Mouse (Mus musculus): ENCODE data around the gene Meis3. TPM values are rescaled to one million over a fixed set of nuclear protein-coding genes. Genes with fewer than 3 reads are reported as not detected.

Meis3 gene
- polyA plus RNA-seq, 1 experiment = 4.5 TPM

GRCm38 (mm10) chr7:16155132-16155872 is 19.6 kb upstream of the Meis3 start:
- no peaks in the 10 kb centered on the region for H3K79me3 ChIP-seq (ENCODE audit: low read depth)
- H3K4me3 ChIP-seq (ENCODE audit: insufficient read depth, poor library complexity, severe bottlenecking) = no peak overlapping the region
- peaks cover 3% of the 10 kb centered on the region for H3K27me3 ChIP-seq (ENCODE audit: control insufficient read depth, insufficient read depth, insufficient read length)
- H3K36me3 ChIP-seq (ENCODE audit: control insufficient read depth, insufficient read depth) = no peaks in the 10 kb centered on the region
- no peak for TF ChIP-seq MAX (IDR thresholded peaks at IDR 0.05)
- TF ChIP-seq USF1 (IDR thresholded peaks at IDR 0.05; ENCODE audit: low read depth) = no peak
- no peak for TF ChIP-seq CEBPB (IDR thresholded peaks at IDR 0.05; ENCODE audit: low read depth)
- TF ChIP-seq CTCF (IDR thresholded peaks at IDR 0.05; ENCODE audit: control insufficient read depth, insufficient read depth, insufficient read length) = no peak
- no peak for TF ChIP-seq MYOD1 (IDR thresholded peaks at IDR 0.05; ENCODE audit: control insufficient read depth, insufficient read length, low read depth)
- TF ChIP-seq FOSL1 (IDR thresholded peaks at IDR 0.05; ENCODE audit: insufficient read depth, low read length, poor library complexity, severe bottlenecking) = no peak
- no peak for TF ChIP-seq MYOG (IDR thresholded peaks at IDR 0.05; ENCODE audit: control insufficient read depth, extremely low read depth, insufficient read length)
- H3ac ChIP-seq (ENCODE audit: control insufficient read depth, insufficient read length, low read depth) = no peak overlapping the region
- H3K79me2 ChIP-seq (ENCODE audit: control insufficient read depth, insufficient read depth) = no peaks in the 10 kb centered on the region

DNA sequence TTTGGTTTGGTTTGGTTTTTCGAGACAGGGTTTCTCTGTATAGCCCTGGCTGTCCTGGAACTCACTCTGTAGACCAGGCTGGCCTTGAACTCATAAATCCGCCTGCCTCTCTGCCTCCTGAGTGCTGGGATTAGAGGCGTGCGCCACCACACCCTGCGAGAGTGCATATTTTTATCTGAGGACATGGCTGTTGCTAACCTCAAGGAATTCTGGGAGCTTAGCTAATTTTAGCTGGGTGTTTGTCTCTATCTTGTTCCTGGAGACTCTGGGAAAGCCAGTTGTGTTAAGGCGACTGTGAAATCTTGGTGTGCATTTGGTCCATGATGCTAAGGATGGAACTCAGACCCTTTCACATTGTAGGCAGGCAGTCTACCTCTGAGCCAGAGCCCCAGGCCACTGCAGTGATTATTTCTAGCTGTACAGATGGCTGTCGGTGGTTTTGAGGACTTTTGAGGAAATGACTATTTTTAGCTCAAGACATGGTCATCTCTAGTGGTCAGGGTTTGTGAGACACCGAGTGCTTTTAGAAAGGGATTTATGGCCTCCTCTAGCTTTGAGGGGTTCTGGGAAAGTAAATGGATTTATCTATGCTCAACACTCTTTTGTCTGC is 18.7 kb upstream of the Meis3 start:
- Histone ChIP-seq H3K36me3 (ENCODE audit: control insufficient read depth, insufficient read depth) (no peaks in the 10 kb centered on the region), H3K27me3 (ENCODE audit: control insufficient read depth, insufficient read depth, insufficient read length) (peaks cover 3% of the 10 kb centered on the region), H3ac (ENCODE audit: control insufficient read depth, insufficient read length, low read depth) (no peak overlapping the region), H3K79me2 (ENCODE audit: control insufficient read depth, insufficient read depth) (no peaks in the 10 kb centered on the region), H3K4me3 (ENCODE audit: insufficient read depth, poor library complexity, severe bottlenecking) (no peak overlapping the region), H3K79me3 (ENCODE audit: low read depth) (no peaks in the 10 kb centered on the region)
- TF ChIP-seq FOSL1 (IDR thresholded peaks at IDR 0.05; ENCODE audit: insufficient read depth, low read length, poor library complexity, severe bottlenecking) = no peak
- TF ChIP-seq MYOG (IDR thresholded peaks at IDR 0.05; ENCODE audit: control insufficient read depth, extremely low read depth, insufficient read length) = no peak

DNA sequence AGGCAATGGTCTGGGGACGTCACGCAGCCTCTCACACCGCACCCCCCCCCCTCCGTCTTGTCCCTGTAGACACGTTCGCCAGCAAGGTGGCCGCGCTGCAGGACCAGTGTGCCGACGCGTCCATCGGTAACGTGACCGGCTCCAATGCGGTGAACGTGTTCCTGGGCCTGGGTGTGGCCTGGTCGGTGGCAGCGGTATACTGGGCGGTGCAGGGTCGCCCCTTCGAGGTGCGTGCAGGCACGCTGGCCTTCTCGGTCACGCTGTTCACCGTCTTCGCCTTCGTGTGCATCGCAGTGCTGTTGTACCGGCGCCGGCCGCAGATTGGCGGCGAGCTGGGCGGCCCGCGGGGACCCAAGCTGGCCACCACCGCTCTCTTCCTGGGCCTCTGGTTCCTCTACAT is 16.2 kb upstream of the Meis3 start:
- no peaks in the 10 kb centered on the region for H3K79me3 ChIP-seq (ENCODE audit: low read depth)

DNA sequence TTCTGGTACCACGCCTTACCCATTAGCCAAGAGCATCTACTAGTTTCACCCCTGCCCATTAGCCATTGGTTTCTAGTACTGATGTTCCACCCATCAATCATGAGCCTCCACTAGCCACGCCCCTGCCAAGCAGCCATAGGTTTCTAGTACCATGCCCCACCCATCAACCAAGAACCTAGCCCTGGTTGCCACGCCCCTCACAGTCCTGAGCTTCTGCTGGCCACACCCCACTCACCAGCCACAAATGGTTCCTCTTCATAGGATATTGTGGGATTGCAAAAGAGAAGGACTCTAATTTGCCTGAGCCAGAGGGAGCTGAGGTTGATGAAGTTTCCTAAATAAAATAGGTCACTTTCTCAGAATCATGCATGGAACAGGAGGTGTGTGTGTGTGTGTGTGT is 14.2 kb upstream of the Meis3 start:
- Histone ChIP-seq H3ac (ENCODE audit: control insufficient read depth, insufficient read length, low read depth) (no peak overlapping the region), H3K79me3 (ENCODE audit: low read depth) (no peaks in the 10 kb centered on the region), H3K4me3 (ENCODE audit: insufficient read depth, poor library complexity, severe bottlenecking) (no peak overlapping the region), H3K27me3 (ENCODE audit: control insufficient read depth, insufficient read depth, insufficient read length) (no peaks in the 10 kb centered on the region), H3K79me2 (ENCODE audit: control insufficient read depth, insufficient read depth) (no peaks in the 10 kb centered on the region), H3K36me3 (ENCODE audit: control insufficient read depth, insufficient read depth) (no peaks in the 10 kb centered on the region)
- TF ChIP-seq CEBPB (IDR thresholded peaks at IDR 0.05; ENCODE audit: low read depth) (no peak), USF1 (IDR thresholded peaks at IDR 0.05; ENCODE audit: low read depth) (no peak), MAX (IDR thresholded peaks at IDR 0.05) (no peak), CTCF (IDR thresholded peaks at IDR 0.05; ENCODE audit: control insufficient read depth, insufficient read depth, insufficient read length) (no peak), FOSL1 (IDR thresholded peaks at IDR 0.05; ENCODE audit: insufficient read depth, low read length, poor library complexity, severe bottlenecking) (no peak)

More for the DNA sequence above, 16.2 kb upstream of the Meis3 start:
- TF ChIP-seq MYOD1 (IDR thresholded peaks at IDR 0.05; ENCODE audit: control insufficient read depth, insufficient read length, low read depth) (no peak), CEBPB (IDR thresholded peaks at IDR 0.05; ENCODE audit: low read depth) (no peak), MYOG (IDR thresholded peaks at IDR 0.05; ENCODE audit: control insufficient read depth, extremely low read depth, insufficient read length) (no peak), CTCF (IDR thresholded peaks at IDR 0.05; ENCODE audit: control insufficient read depth, insufficient read depth, insufficient read length) (no peak), MAX (IDR thresholded peaks at IDR 0.05) (no peak), FOSL1 (IDR thresholded peaks at IDR 0.05; ENCODE audit: insufficient read depth, low read length, poor library complexity, severe bottlenecking) (no peak), USF1 (IDR thresholded peaks at IDR 0.05; ENCODE audit: low read depth) (no peak)
- no peak overlapping the region for H3ac ChIP-seq (ENCODE audit: control insufficient read depth, insufficient read length, low read depth)
- no peaks in the 10 kb centered on the region for H3K36me3 ChIP-seq (ENCODE audit: control insufficient read depth, insufficient read depth)
- no peak overlapping the region for H3K4me3 ChIP-seq (ENCODE audit: insufficient read depth, poor library complexity, severe bottlenecking)
- no peaks in the 10 kb centered on the region for H3K27me3 ChIP-seq (ENCODE audit: control insufficient read depth, insufficient read depth, insufficient read length)
- no peaks in the 10 kb centered on the region for H3K79me2 ChIP-seq (ENCODE audit: control insufficient read depth, insufficient read depth)

GRCm38 (mm10) chr7:16161302-16161701 is 13.6 kb upstream of the Meis3 start:
- no peaks in the 10 kb centered on the region for H3K79me2 ChIP-seq (ENCODE audit: control insufficient read depth, insufficient read depth)
- H3K36me3 ChIP-seq (ENCODE audit: control insufficient read depth, insufficient read depth) = no peaks in the 10 kb centered on the region
- H3K79me3 ChIP-seq (ENCODE audit: low read depth) = no peaks in the 10 kb centered on the region
- H3ac ChIP-seq (ENCODE audit: control insufficient read depth, insufficient read length, low read depth) = no peak overlapping the region
- H3K27me3 ChIP-seq (ENCODE audit: control insufficient read depth, insufficient read depth, insufficient read length) = no peaks in the 10 kb centered on the region
- H3K4me3 ChIP-seq (ENCODE audit: insufficient read depth, poor library complexity, severe bottlenecking) = no peak overlapping the region
- TF ChIP-seq MYOD1 (IDR thresholded peaks at IDR 0.05; ENCODE audit: control insufficient read depth, insufficient read length, low read depth) = no peak
- TF ChIP-seq CEBPB (IDR thresholded peaks at IDR 0.05; ENCODE audit: low read depth) = no peak
- TF ChIP-seq MYOG (IDR thresholded peaks at IDR 0.05; ENCODE audit: control insufficient read depth, extremely low read depth, insufficient read length) = no peak
- TF ChIP-seq MAX (IDR thresholded peaks at IDR 0.05) = no peak
- TF ChIP-seq FOSL1 (IDR thresholded peaks at IDR 0.05; ENCODE audit: insufficient read depth, low read length, poor library complexity, severe bottlenecking) = no peak

- TF ChIP-seq CEBPB (IDR thresholded peaks at IDR 0.05; ENCODE audit: low read depth) (no peak), MYOG (IDR thresholded peaks at IDR 0.05; ENCODE audit: control insufficient read depth, extremely low read depth, insufficient read length) (no peak), USF1 (IDR thresholded peaks at IDR 0.05; ENCODE audit: low read depth) (no peak), FOSL1 (IDR thresholded peaks at IDR 0.05; ENCODE audit: insufficient read depth, low read length, poor library complexity, severe bottlenecking) (no peak), CTCF (IDR thresholded peaks at IDR 0.05; ENCODE audit: control insufficient read depth, insufficient read depth, insufficient read length) (no peak), MAX (IDR thresholded peaks at IDR 0.05) (no peak), MYOD1 (IDR thresholded peaks at IDR 0.05; ENCODE audit: control insufficient read depth, insufficient read length, low read depth) (no peak)
- Histone ChIP-seq H3K4me3 (ENCODE audit: insufficient read depth, poor library complexity, severe bottlenecking) (no peak overlapping the region), H3K79me3 (ENCODE audit: low read depth) (no peaks in the 10 kb centered on the region), H3K79me2 (ENCODE audit: control insufficient read depth, insufficient read depth) (no peaks in the 10 kb centered on the region), H3ac (ENCODE audit: control insufficient read depth, insufficient read length, low read depth) (no peak overlapping the region), H3K36me3 (ENCODE audit: control insufficient read depth, insufficient read depth) (no peaks in the 10 kb centered on the region), H3K27me3 (ENCODE audit: control insufficient read depth, insufficient read depth, insufficient read length) (no peaks in the 10 kb centered on the region)
These were observed 12.9 kb upstream of the Meis3 start for GRCm38 (mm10) chr7:16162036-16162435.
